Mouse (Mus musculus) heart, embryonic 14.5 days (tissue): ENCODE measurements around the gene Apoa1. TPM values are rescaled to one million over a fixed set of nuclear protein-coding genes. Genes with fewer than 3 reads are reported as not detected.

Experiments used
- ATAC-seq: fragments of 200-750 bp; cut with Nextera tagmentation; 2 replicates; pipeline ENCODE4 v1.8.0; 2017; ENCODE audit warnings: low read depth, moderate TSS enrichment; ENCODE audit not compliant: insufficient number of reproducible peaks, insufficient read depth, low FRiP score
- H3K27ac ChIP-seq, 2 experiments: fragments of 200-500 bp in 1 of 2; fragments of 300-500 bp in 1 of 2; sonication (generic) in 1 of 2; replicated peaks in 1 of 2; 2 replicates each; pipeline ENCODE4 v1.5.1; 2012 to 2014; ENCODE audit warnings: low read depth in 2 of 2, low read length in 2 of 2, control low read depth in 1 of 2, mild to moderate bottlenecking in 1 of 2, mixed read lengths in 1 of 2; ENCODE audit not compliant: control insufficient read depth in 1 of 2, insufficient read depth in 1 of 2
- H3K27me3 ChIP-seq: fragments of 300-500 bp; sonication (generic); 2 replicates; pipeline ENCODE4 v1.6.1; 2014; ENCODE audit warnings: mild to moderate bottlenecking, low read length, control low read depth; ENCODE audit not compliant: control insufficient read depth, insufficient read depth
- H3K36me3 ChIP-seq: fragments of 300-500 bp; sonication (generic); 2 replicates; pipeline ENCODE4 v1.6.1; 2014; ENCODE audit warnings: mild to moderate bottlenecking, control low read depth, low read length, mixed read lengths; ENCODE audit not compliant: control insufficient read depth, insufficient read depth
- H3K4me1 ChIP-seq, 2 experiments: fragments of 200-500 bp in 1 of 2; fragments of 300-500 bp in 1 of 2; sonication (generic) in 1 of 2; 2 replicates each; pipeline ENCODE4 v1.6.1; 2012 to 2014; ENCODE audit warnings: low read length in 2 of 2, control low read depth in 1 of 2, mixed read lengths in 1 of 2; ENCODE audit not compliant: control insufficient read depth in 2 of 2, insufficient read depth in 2 of 2
- H3K4me2 ChIP-seq: fragments of 300-500 bp; sonication (generic); 2 replicates; pipeline ENCODE4 v1.6.1; 2014; ENCODE audit warnings: mild to moderate bottlenecking, low read length
- H3K4me3 ChIP-seq, 2 experiments: fragments of 200-500 bp in 1 of 2; fragments of 300-500 bp in 1 of 2; sonication (generic) in 1 of 2; 2 replicates each; pipeline ENCODE4 v1.5.1; 2012 to 2014; ENCODE audit warnings: low read length in 2 of 2, mild to moderate bottlenecking in 2 of 2, control low read depth in 1 of 2, low read depth in 1 of 2, moderate library complexity in 1 of 2; ENCODE audit not compliant: control insufficient read depth in 1 of 2, insufficient read depth in 1 of 2
- H3K9ac ChIP-seq: fragments of 300-500 bp; sonication (generic); 2 replicates; pipeline ENCODE4 v1.6.1; 2014; ENCODE audit warnings: mild to moderate bottlenecking, low read length
- H3K9me3 ChIP-seq: fragments of 300-500 bp; sonication (generic); 2 replicates; pipeline ENCODE4 v1.6.1; 2016; ENCODE audit warnings: low read length, control low read depth; ENCODE audit not compliant: control insufficient read depth
- WGBS: fragments of 180-500 bp; shearing (Covaris S2); extraction: QIAGEN DNeasy Blood & Tissue Kit; methylation state at CpG from one replicate; pipeline ENCODE4 v1.1.7; 2014; 5-methylcytosine and 5-hydroxymethylcytosine counted together
- polyA plus RNA-seq: library from polyadenylated mRNA; unstranded; fragments of >200 nt; fragmentation: Nextera tagmentation; extraction: Ambion mirVana; gene quantifications from 2 replicates; pipeline ENCODE4 v1.2.1, GENCODE M21; 2014

Apoa1 gene
- polyA plus RNA-seq, 1 experiment from 2014 or later, result 1.5 TPM

GRCm38 (mm10) chr9:46189381-46189780, 39.0 kb upstream of the Apoa1 start:
- Histone ChIP-seq H3K4me3 (no peak overlapping the region), H3K27me3 (no peaks in the 10 kb centered on the region), H3K4me1 (peaks cover 2 to 15% of the 10 kb centered on the region in 2 experiments; a peak in 3 of 4 replicates), H3K27ac (no peak overlapping the region), H3K36me3 (0 out of 2 replicates have a peak, but pooled peaks cover 3% of the 10 kb centered on the region), H3K4me2 (no peak overlapping the region), H3K9ac (no peak overlapping the region), H3K9me3 (no peaks in the 10 kb centered on the region)
- WGBS, result 83% methylated on average over 10 of the region's 10 CpGs
- no peak for ATAC-seq

GRCm38 (mm10) chr9:46191234-46191633, 37.1 kb upstream of the Apoa1 start:
- Histone ChIP-seq H3K36me3 (peaks cover 19% of the 10 kb centered on the region), H3K27ac (0 out of 4 replicates have a peak overlapping the region, but pooled peaks of 1 of the 2 experiments have one; percentile 3), H3K9ac (peak overlapping the region; percentile 21; the same call in 1 of the 2 replicates), H3K4me2 (no peak overlapping the region), H3K4me3 (no peak overlapping the region), H3K9me3 (no peaks in the 10 kb centered on the region), H3K4me1 (peaks cover 0 to 17% of the 10 kb centered on the region in 2 experiments; a peak in 2 of 4 replicates), H3K27me3 (no peaks in the 10 kb centered on the region)
- 54% methylated on average over 8 of the region's 8 CpGs for WGBS
- no peak for ATAC-seq

GRCm38 (mm10) chr9:46191644-46192043, 36.7 kb upstream of the Apoa1 start:
- no peak overlapping the region for H3K4me2 ChIP-seq
- no peak overlapping the region for H3K9ac ChIP-seq
- peaks cover 2 to 21% of the 10 kb centered on the region in 2 experiments for H3K4me1 ChIP-seq
- H3K36me3 ChIP-seq, result peaks cover 19% of the 10 kb centered on the region
- 23% methylated on average over 1 of the region's 1 CpGs for WGBS
- H3K9me3 ChIP-seq, result no peaks in the 10 kb centered on the region
- ATAC-seq, result no peak
- H3K27me3 ChIP-seq, result no peaks in the 10 kb centered on the region
- H3K4me3 ChIP-seq, result no peak overlapping the region
- H3K27ac ChIP-seq, result no peak overlapping the region

- Histone ChIP-seq H3K36me3 (peaks cover 19% of the 10 kb centered on the region), H3K4me1 (peaks cover 8 to 31% of the 10 kb centered on the region in 2 experiments), H3K9me3 (no peaks in the 10 kb centered on the region), H3K4me2 (no peak overlapping the region), H3K27me3 (no peaks in the 10 kb centered on the region), H3K27ac (no peak overlapping the region), H3K4me3 (no peak overlapping the region), H3K9ac (no peak overlapping the region)
- 94% methylated on average over 6 of the region's 6 CpGs for WGBS
- ATAC-seq, result no peak
Measured at GRCm38 (mm10) chr9:46192642-46193041, 35.7 kb upstream of the Apoa1 start.

- Histone ChIP-seq H3K36me3 (peaks cover 29% of the 10 kb centered on the region), H3K4me1 (peaks cover 18 to 47% of the 10 kb centered on the region in 2 experiments), H3K27ac (no peak overlapping the region), H3K4me3 (no peak overlapping the region), H3K27me3 (no peaks in the 10 kb centered on the region), H3K9me3 (no peaks in the 10 kb centered on the region), H3K9ac (no peak overlapping the region), H3K4me2 (no peak overlapping the region)
- no peak for ATAC-seq
- 76% methylated on average over 9 of the region's 9 CpGs for WGBS
Measured at GRCm38 (mm10) chr9:46194809-46195208, 33.6 kb upstream of the Apoa1 start.

- no peak overlapping the region; a peak in 1 of 4 replicates for H3K4me3 ChIP-seq
- 7% methylated on average over 12 of the region's 12 CpGs for WGBS
- peak overlapping the region; percentile 27; the same call in 1 of the 2 replicates for H3K9ac ChIP-seq
- peak; percentile 63 for ATAC-seq
- H3K36me3 ChIP-seq, result peaks cover 43% of the 10 kb centered on the region
- H3K27ac ChIP-seq, result peak overlapping the region; percentile 52 to 88
- H3K4me2 ChIP-seq, result peak overlapping the region; percentile 54
- H3K27me3 ChIP-seq, result no peaks in the 10 kb centered on the region
- peaks cover 21 to 41% of the 10 kb centered on the region in 2 experiments for H3K4me1 ChIP-seq
- no peaks in the 10 kb centered on the region for H3K9me3 ChIP-seq
Measured at GRCm38 (mm10) chr9:46196699-46197169, 31.6 kb upstream of the Apoa1 start.

GRCm38 (mm10) chr9:46198461-46198860, 29.9 kb upstream of the Apoa1 start:
- Histone ChIP-seq H3K36me3 (peaks cover 57% of the 10 kb centered on the region), H3K27ac (peak overlapping the region; percentile 3 to 88; a peak in 3 of 4 replicates), H3K4me2 (0 out of 2 replicates have a peak overlapping the region, but pooled peaks have one; percentile 11), H3K9me3 (no peaks in the 10 kb centered on the region), H3K4me3 (no peak overlapping the region), H3K4me1 (peaks cover 23 to 47% of the 10 kb centered on the region in 2 experiments), H3K9ac (no peak overlapping the region), H3K27me3 (no peaks in the 10 kb centered on the region)
- WGBS, result 28% methylated on average over 9 of the region's 9 CpGs
- peak; percentile 20; the same call in 1 of the 2 replicates for ATAC-seq

GRCm38 (mm10) chr9:46198936-46199335, 29.4 kb upstream of the Apoa1 start:
- peaks cover 58% of the 10 kb centered on the region for H3K36me3 ChIP-seq
- no peak for ATAC-seq
- H3K4me2 ChIP-seq, result no peak overlapping the region
- H3K27me3 ChIP-seq, result no peaks in the 10 kb centered on the region
- no peaks in the 10 kb centered on the region for H3K9me3 ChIP-seq
- H3K9ac ChIP-seq, result 0 out of 2 replicates have a peak overlapping the region, but pooled peaks have one; percentile 2
- peaks cover 23 to 48% of the 10 kb centered on the region in 2 experiments for H3K4me1 ChIP-seq
- H3K27ac ChIP-seq, result peak overlapping the region; percentile 3 to 88; a peak in 2 of 4 replicates
- H3K4me3 ChIP-seq, result no peak overlapping the region
- 43% methylated on average over 7 of the region's 7 CpGs for WGBS
